Mouse (Mus musculus) brain, adult 2 months (tissue): ENCODE data around the gene Hk1.
"Not testable (repeated sequence)": the region's sequence is repeated elsewhere in the genome, so short reads cannot be mapped to it uniquely, and the experiment has no call there.

Source experiments
- DNase-seq: peaks from one replicate; pipeline ENCODE4 v3.0.0; 2011; ENCODE audit warnings: low read depth, low spot score

Gene Hk1

GRCm38 (mm10) chr10:62341956-62342355 lies 37.8 kb downstream of the Hk1 start:
- DNase-seq, result no peak

GRCm38 (mm10) chr10:62340991-62341390 lies 38.7 kb downstream of the Hk1 start:
- no peak for DNase-seq

DNA sequence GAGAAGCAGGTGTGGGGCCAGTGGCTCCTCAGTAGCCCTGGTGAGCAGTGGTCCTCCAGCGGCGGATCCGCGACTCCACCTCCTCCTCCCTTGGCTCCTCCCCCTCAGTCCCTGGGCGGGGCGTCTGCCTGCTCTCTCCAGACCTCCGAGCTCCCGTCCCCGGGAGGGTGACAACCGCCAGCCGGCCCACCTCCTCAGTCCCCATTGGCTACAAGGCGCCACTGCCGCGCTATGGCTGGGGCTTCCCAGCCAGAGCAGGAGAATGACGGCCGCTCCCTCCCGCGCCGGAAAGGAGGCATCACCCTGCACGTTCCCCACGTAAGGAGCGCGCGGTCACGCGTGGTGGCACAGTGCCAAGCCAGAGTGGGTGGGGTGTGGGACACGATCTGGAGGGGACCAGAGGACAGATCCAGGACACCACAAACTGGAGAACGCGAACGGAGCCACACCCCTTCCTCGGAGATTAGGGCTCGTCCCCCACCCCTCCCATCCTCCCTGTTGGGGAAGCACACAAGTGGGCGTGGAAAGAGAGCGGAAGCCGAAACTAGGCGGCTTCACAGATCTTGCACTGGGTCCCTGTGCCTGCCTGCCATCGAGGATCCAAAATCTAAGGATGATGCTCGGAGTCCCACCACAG lies 39.5 kb downstream of the Hk1 start:
- peak; percentile 99 for DNase-seq

GRCm38 (mm10) chr10:62339211-62340094 lies 40.3 kb downstream of the Hk1 start:
- DNase-seq, result peak; percentile 81

DNA sequence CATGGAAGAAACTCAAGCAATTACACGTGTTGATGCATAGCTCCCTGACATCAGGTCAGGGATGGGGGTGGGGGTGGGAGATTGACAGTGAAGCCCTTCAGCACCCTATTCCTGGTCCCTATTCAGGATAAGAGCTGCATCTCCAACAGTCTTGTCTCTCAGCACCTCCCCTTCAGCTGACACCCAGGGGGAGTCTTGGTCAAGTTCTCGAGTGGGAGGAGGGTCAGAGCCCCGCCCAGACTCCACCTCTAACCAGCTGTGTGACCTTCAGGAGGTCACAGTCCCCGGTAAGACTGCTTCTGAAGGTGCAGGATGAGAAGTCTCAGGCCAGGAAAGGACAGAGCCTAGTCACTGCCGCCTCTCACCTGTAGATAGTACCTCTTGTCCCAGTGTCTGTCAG lies 41.1 kb downstream of the Hk1 start:
- DNase-seq, result no peak

- DNase-seq, result no peak
Observed at GRCm38 (mm10) chr10:62338176-62338575, 41.5 kb downstream of the Hk1 start.

DNA sequence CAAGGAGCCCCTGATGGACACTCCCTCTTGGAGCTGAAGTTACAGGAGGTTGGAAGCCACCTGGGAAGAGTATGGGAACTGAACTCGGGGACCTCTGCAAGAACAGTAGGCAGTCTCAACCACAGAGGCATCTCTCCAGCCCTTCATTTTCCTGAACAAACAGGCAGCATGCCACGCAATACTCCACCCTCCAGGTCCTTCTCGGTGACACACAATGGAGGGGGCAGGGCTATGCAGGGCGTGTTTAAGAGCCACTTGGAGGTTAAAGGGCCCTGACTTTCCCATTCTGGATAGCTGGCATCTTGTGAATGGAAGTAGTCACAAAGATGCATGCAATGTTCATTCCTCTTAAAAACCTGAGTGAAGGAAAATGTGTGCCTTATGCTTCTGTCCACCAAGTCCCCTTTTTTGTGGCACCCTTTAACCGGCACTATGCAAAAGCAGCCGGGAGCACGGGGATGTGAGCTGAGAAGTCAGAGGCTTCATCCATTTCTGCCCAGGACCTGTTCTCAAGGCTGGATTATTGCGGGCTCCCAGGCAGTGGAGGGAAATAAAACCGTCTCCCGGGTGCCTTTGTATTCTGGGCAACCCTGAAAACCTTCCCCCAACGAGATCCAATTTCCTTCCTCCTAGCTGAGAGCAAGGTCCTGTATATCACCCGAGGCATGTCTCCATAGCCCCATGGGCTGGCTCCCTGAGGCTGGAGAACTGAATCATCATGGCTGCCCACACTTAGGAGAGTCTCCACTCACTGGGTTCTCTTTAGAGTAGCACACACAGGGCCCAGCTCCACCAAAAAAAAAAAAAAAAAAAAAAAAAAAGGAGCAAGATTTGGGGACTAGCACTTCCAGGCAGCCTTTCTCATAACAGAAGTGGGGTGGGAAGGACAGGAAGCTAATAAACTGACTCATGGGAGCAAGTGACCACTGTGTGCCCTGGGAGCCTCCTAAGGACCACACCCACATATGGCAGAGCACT lies 42.8 kb downstream of the Hk1 start:
- peak; percentile 59 for DNase-seq

GRCm38 (mm10) chr10:62335423-62335776 lies 44.3 kb downstream of the Hk1 start:
- DNase-seq, result no peak

- DNase-seq, result no peak
Observed at GRCm38 (mm10) chr10:62334686-62335422, 44.9 kb downstream of the Hk1 start.

GRCm38 (mm10) chr10:62333269-62333668 lies 46.4 kb downstream of the Hk1 start:
- DNase-seq, result no peak

GRCm38 (mm10) chr10:62332514-62332913 lies 47.2 kb downstream of the Hk1 start:
- DNase-seq, result peak; percentile 95

GRCm38 (mm10) chr10:62331771-62332170 lies 47.9 kb downstream of the Hk1 start:
- no peak for DNase-seq

GRCm38 (mm10) chr10:62331296-62331695 lies 48.4 kb downstream of the Hk1 start:
- DNase-seq, result no peak

- DNase-seq, result no peak
Observed at GRCm38 (mm10) chr10:62329846-62330245, 49.9 kb downstream of the Hk1 start.

GRCm38 (mm10) chr10:62328886-62329412 lies 50.8 kb downstream of the Hk1 start:
- DNase-seq, result no peak

- DNase-seq, result peak; percentile 65
Observed at GRCm38 (mm10) chr10:62327572-62328317, 52.0 kb downstream of the Hk1 start.

- DNase-seq, result peak; percentile 72
Observed at GRCm38 (mm10) chr10:62326818-62327571, 52.7 kb downstream of the Hk1 start.

GRCm38 (mm10) chr10:62326002-62326401 lies 53.7 kb downstream of the Hk1 start:
- DNase-seq, result no peak

- not testable (repeated sequence) for DNase-seq
Observed at GRCm38 (mm10) chr10:62322821-62323220, 56.9 kb downstream of the Hk1 start.
